Mouse (Mus musculus): ENCODE measurements around the gene Shld2.
"Not testable (repeated sequence)": the region's sequence is repeated elsewhere in the genome, so short reads cannot be mapped to it uniquely, and the experiment has no call there.

Shld2 gene

DNA sequence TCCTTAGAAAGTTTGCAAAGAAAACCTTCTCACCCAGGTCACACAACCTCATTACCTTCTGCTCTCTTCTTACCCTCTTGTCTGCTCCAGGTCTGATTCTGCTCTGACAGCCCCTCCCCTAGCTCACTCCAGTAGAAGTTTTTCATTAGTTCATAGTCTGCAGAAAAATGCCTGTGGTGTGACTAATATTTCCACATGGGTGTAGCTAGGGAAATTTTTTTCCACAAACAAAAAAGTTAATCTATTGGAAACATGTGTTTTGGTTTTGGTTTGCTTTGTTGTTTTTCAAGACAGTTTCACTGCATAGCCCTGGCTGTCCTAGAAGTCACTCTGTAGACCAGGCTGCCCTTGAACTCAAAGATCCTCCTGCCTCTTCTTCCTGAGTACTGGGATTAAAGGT lies 7.8 kb upstream of the Shld2 start:
- no peak for DNase-seq

DNA sequence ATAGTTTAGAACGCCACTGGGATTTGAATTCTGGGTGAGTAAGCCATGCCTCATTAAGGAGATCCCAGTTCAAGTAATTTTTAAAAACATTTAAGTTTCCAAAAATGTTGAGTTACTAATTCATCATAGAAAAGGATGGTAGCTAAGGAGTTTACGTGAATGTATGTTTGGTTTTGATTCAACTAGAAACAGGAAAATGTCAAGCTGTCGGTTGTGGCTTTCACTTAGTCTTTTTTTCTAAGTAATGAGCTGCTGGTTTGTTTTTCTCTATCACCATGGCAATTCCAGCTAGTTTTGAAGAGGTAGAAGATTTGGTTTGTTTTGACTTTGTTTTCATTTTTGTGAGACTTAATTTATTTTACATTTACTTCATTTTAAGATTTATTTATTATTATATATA lies 7.1 kb upstream of the Shld2 start:
- DNase-seq, result no peak

DNA sequence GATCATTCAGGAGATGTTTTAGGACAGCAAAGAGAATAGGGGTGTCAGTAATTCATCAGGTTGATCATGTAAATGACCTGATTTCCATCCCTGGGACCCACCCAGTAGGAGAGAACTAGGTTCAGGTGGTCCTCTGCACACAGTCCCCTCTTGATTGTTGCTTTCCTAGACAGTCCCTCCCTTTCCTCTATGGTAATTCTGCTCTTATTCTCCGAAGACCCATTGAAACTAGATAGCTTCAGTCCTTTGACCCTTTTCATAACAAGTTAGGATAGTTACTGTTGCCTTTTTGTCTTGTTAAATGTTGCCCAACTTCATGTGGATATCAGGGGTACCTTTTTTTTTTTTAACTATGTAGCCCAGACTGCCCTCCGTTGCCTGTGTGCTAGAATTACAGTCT lies 6.1 kb upstream of the Shld2 start:
- DNase-seq, result no peak

DNA sequence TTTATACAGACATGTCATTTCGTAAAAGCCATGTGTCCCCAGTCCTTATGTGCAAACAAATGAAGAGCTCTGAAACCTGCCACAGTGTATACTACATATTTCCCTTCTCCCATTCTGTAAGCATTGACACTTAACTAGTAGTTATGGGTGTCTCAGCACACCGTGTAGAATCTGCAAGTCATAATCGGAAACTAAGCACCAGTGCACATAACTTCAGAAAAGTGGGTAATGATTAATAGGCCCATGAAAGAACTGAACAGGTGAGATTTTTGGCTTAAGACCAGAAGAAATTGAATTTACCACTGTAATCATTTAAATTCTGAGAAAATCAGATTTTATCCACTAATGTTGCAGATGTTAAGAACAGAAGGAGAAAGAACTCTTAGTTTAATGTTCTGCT lies 4.5 kb upstream of the Shld2 start:
- no peak for DNase-seq

DNA sequence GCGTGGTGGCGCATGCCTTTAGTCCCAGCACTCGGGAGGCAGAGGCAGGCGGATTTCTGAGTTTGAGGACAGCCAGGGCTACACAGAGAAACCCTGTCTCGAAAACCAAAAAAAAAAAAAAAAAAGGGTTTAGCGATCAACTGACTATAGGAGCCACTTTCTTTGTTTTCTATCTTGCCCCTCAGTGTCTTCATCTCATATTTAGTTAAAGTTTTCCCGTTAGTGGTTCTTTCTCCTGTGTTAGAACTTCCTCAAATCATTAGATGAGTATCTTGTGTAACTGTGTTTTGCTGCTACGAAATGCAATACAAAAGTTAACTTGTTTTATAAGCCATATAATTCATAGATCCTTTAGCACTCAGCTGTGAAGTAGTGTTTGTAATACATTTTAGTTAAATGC lies 4.1 kb upstream of the Shld2 start:
- DNase-seq, result not testable (repeated sequence)

DNA sequence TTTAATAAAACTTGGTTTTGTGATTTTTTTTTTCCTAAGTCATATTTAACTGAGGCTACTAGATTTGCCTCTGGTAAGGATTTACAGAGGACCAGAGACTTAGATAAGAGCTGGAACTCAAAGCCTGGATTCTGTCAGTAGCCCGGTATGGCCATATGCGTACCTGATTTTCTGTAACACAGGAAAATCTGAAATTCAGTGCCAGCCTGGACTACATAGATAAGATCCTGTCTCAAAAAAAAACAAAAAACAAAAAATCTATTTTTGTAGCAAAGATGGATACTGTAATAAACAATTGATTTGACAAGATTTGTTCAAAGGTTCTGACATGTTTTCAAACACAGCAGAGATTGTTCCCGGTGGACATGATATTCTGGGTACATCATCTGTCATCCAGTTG lies 3.3 kb upstream of the Shld2 start:
- DNase-seq, result no peak

DNA sequence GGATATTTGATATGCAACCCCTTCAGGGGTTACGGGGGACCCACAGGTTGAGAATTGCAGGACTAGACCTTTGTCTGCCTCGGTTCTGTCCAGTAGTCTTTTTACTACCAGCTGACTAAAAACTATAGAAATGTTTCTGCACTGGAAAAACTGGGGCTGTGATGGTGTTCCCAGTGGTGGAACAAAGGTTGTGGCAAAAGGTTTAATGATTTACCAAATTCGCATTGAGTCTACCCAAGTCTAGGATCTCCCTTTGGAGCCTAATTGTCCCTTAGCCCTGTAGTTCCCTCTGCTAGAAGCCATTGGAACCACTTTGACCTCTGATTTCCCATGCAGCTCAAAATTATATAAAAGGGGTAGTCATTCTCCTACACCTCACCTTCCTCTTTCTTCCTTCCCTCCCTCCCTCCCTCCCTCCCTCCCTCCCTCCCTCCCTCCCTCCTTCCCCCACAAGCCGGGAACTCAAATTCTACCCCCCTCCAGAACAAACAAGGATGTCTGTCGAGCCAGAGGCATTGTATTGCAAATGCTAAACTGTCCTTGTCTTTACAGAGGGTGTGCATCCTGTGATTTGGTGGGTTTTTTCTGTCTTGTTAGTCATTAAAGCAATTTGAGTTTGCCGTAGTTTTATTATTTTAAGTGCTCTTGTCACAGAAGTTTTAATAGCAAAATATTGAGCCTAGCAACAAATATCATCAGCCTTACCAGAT lies 2.2 kb upstream of the Shld2 start:
- DNase-seq, result peak; percentile 33 to 54

DNA sequence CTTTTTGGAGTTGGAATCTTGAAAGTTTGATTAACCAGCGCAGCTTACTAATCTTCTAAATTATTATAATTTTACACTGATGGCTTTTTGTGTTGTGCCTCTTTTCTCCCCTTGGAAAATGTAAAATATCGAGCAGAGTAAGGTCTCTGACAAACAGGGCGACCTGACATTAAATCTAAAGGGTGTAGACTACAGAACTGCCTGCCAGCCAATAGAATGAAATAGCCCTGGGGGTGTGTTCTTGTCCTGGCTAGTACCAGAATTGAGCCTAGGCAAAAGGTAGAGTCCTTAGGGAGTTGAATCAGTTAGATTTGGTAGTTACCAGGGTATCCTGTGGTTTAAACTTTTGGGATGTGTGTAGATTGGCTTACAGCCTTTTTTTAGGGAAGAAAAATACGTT lies 1.4 kb upstream of the Shld2 start:
- DNase-seq, result peak; percentile 53 to 79

DNA sequence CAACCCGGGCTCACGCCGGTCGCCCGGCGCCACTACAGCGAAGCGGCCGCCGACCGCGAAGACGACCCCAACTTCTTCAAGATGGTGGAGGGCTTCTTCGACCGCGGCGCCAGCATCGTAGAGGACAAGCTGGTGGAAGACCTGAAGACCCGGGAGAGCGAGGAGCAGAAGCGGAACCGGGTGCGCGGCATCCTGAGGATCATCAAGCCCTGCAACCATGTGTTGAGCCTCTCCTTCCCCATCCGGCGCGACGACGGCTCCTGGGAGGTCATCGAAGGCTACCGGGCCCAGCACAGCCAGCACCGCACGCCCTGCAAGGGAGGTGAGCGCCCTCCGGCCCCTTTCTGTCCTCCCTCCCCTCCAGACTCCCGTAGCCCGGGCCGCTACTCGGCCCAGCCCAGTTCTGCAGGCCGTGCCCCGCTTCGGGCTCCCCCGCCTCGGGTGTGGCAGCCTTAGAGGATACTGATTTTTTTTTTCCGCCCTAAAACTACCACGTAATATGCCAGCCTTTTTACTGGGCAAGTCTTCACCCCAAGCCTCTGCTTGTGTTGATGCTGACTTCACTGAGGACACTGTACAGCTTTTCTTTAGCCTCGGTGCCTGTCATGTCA lies 833 bp upstream of the Shld2 start:
- DNase-seq, result peak; percentile 50 to 76

DNA sequence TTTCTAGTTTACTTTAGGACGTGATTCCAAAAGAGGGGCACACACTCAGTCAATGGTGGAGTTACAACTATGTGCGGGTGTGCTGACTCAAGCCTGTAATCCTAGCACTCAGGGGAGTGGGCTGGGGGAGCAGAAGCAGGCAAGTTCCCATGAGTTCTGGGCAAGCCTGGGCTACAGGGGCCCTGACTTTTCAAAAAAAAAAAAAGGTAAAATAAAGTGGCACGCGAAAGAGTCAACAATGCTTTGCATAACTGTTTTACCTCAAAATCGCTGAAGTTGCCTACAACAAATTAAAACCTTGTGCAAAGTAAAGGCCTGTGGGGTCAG lies 423 bp downstream of the Shld2 start:
- no peak for DNase-seq

DNA sequence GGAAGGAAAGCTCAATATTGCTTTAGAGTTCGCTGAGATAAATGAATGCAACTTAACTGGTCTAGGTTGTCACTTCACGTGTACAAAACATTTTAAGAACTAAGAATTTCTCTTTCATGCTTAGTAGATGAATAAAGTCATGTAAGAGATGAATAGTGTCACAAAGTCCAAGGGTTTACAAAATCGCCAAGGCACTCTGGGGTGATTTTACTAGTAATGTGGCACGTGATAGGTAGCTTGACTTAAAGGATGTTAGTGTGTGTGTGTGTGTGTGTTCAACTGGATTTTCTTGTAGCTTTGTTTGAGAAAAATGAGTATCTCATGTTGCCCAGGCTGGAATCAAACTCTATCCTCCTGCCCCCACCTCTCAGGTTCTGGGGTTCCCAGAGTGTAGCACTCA lies 1.0 kb downstream of the Shld2 start:
- DNase-seq, result no peak

DNA sequence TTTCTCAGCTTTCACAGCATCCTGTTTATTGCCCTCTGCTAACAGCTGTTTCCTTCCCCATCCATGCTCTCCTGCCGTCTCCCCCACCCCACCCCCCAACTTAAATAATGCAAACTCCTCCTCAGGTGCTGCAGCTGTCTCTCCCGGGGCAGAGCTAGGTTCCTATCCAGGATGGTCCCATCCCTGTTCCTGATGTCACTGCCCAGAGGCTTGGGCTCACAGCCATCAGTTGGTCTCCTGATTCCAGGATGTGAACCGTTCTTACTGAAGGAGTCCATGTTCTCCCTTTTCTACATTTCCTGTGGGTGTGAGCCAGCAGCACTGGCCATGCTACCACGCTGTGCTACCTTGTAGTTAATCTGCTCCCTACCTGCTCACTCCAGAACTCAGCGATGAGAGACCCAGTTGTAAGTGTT lies 7.0 kb downstream of the Shld2 start:
- DNase-seq, result peak; percentile 33 to 55

DNA sequence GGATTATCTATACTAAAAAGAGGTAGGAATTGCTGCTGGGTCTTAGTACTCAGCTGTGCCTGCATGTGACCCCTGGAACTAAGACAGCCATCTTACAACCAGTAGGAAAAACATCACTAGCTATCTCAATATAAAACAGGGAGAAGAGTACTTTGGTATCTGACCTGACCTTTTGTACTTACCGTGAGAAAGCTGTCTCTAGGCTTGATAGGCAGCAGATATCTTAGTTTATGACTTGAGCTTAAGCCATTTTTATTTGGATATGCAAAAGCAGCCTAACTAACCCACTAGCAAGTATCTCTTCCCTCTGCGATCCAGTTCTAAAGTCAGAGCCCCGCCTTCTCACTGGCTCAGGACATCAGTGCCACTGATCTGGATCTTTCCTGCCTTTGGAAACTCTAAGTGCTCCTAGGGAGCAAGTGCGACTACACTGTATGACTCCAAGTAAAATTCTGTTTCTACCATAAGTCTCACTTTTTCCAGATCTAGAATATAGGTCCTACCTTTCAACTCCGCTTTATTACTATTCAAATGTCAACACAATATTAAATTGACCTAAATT lies 7.5 kb downstream of the Shld2 start:
- DNase-seq, result peak in 1 of 2 experiments; percentile 51

DNA sequence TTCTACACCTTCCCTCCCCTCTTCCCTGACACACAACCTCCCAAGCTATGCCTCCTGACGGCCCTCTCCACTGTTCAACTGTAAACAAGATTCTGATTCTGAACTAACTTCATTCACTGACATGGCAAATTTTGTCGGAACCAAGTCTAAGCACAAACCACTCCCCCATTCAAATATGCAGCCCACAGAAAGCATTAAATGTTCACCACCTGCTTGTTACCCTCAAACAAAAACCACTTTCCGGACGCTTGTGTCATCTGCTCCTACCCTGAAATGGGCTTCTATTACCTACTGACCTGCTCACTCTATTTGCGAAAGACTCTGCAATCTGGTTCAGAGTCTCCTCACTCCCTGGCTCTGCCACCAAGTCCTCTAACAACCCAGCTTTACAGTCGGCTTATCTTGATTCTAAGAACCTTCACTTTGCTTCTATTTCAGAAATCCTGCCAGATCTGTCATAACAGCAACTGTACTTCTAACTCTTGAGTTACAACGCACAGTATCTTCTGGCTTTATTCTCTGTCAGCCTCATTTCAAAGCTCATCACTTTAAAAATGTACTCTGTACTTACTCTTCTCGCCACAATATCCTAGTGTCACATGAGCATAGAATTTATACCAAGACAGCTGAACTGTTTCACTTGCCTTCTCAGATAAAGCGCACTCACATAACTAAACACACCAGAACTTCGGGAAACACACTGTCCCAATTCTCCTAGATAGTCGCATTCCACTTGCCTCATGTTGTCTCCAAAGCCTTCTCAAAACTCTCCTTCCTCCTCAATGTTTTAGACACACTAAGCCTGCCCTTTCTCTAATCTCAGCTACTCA lies 11.2 kb downstream of the Shld2 start:
- DNase-seq, result no peak

DNA sequence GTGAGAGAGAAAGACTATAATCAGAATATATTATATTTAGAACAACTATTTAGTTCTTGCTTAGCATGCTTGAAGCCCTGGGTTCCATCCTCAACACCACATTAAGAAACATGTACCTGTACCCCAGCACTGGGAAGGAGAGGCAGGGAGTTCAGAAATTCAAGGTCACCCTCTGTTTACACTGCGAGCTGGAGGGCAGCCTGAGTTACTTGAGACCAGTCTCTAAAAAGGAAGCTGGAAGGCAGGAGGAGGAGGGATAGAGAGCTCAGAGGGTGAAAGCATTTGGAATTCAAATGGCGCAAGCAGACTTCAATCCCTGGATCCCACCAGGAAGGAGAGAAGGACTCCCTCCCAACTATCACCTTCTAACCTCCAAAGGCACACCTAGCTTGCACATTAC lies 12.7 kb downstream of the Shld2 start:
- peak; percentile 40 to 57 for DNase-seq

DNA sequence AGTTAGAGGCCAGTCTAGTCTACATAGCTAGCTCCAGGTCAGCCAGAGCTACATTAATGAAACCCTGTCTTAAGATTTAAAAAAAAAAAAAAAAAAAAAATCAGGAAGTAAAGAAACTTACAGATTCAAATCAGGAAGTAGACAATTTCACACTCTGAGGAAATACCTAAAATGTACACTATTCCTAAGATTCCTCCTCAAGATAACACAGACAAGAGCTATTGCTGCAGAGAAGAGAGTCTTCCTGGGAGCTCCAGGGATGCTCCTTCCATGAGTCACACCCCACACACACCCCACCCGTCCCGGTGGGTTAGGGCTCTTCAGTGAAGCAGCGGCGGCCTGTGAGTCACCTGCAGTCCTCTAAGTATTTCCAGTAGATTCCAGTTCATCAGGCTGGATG lies 13.3 kb downstream of the Shld2 start:
- no peak for DNase-seq

DNA sequence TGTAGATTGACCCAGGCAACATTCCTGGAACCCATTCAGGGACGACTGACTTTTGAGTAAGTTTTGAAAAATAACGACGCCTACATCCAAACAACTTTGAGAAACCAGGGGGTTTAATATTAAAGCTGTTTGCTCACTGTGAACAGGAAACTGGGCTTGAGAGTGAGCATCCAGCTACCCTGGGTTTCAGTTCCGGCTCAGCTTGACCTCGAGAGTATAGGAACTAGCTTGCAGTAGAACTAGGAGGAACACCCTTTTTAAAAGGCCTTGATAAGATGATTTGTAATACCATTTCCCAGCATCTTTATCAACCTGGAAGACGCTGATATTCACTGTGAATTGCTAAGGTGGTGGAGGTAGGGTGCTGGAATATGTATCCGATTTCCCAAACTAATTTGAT lies 13.9 kb downstream of the Shld2 start:
- DNase-seq, result no peak

DNA sequence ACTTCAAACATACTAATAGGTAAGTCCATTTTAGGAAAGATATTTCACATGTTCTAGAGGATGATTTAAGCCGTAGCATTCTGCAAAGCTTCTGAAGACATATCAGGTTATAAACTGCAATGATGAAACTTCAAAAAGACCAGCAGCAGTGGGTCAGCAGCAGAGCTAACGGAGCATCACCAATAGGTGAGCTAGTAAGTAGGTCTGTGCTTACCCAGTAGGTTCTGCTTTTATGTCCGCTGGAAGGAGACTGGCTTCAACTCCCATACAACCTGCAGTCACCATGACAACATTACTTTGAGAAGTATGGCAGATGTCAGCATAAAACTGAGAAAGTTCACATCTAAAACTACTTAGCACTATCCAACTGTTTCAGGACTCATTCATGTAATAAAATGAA lies 16.7 kb downstream of the Shld2 start:
- DNase-seq, result peak in 1 of 2 experiments; percentile 60

DNA sequence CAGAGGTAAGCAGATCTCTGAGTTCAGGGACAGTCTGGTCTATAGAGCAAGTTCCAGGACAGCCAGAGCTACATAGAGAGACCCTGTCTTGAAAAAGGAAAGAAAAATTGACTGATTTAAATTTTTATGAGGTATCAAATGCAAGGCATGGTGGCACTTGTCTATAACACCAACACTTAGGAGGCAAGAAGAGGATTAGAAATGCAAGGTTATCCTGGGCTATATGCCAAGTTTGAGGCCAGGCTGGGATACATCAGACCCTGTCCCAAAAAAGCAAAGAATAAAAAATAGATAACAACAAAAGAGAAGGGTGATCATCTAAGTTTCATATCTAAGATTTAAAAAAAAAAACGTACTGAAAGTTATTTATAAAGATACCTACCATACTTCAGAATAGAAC lies 20.1 kb downstream of the Shld2 start:
- no peak for DNase-seq

DNA sequence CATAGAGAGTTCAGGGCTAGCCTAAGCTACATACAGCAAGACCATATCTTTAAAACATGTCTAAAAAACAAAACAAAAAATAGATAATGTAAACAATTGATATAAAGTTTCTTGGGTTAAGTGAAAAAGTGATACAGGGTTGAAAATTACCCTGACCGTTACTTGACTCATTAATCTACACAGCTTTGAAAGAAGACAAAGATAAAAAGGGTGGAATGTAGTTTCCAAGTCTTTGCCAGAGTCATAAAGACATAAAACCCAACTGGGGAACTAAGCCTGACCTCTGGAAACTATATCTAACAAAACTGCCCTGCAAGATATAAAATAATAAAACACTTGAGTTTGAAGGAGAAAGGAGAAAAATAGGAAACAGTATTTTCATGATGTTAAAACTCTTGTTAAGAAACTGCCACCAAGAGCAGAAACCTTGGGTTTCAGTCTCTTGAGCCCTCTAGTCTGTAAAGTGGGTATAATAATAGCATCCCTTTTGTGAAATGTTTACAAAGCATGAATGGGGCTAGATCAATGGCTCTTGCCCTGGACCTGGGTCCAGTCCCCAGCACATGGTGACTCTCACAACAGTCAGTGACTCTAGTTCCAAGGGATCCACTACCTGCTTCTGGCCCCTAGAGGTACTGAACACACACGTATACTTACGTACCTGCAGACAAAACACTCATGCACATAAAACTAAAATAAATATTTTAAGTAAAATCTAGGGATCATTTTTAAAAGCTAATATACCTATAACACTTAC lies 20.9 kb downstream of the Shld2 start:
- DNase-seq, result no peak

DNA sequence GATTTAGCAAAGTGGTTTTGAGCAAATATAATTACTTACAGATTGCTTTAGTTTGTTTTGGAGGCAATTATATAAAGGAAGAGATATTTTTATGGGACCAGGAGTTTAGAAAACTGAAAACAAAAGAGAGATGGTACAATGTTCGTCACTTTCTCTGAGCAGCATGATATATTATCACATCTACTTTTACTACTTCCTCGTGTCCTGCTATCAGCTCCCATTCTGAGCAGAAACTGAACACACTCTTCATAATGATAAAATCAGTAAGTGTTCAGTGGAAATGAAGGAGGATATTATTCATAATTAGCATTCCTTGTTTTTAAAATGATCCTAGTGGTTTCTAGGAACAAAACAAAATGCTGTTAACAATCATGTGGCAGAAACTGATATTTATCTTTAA lies 21.9 kb downstream of the Shld2 start:
- DNase-seq, result no peak

DNA sequence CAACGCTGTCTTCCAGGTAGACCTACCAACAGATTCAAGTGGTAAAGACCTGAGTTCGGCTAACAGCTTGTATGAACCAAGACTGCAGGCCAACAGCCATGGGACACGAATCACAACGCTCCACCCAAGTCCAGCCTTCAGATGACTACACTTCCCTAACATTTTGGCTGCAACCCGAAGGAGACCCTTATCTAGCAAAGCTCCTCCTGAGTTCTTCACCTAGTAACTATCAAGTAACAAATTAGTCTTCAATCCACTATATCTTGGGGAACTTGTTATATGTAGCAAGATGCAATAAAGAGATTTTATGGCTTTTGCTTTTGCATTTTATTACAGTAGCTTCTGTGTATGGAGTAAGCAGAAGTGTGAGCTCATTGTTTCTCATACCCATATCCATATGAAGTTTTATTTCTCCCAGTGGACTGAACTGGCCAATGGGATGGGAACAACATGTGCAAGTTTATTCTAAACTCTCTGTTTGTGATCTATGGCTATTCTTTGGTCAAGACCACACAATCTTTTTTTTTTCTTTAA lies 28.5 kb downstream of the Shld2 start:
- DNase-seq, result no peak

DNA sequence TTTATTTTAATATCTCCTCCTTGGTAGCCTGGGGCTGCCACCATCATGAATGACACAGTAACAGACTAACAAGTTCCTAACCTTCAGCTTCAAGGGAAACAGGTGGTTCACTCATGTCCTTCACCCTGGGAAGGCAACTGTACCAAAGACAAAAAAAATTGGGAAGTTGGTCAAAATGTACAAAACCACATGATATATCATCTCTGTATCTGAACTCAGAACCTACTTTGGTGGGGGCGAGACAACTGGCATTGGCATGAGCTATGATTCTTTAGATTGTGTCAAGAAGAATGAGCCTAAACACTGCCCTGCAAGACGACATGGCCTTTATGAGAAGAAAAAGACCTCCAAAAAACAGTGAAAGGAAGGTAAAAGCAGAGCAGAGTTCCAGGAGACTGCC lies 29.5 kb downstream of the Shld2 start:
- no peak for DNase-seq

Measured in kidney, postnatal 25 days (tissue).